Mouse (Mus musculus): ENCODE measurements around the gene Taco1. TPM values are rescaled to one million over a fixed set of nuclear protein-coding genes. Genes with fewer than 3 reads are reported as not detected.
"Not testable (repeated sequence)": the region's sequence is repeated elsewhere in the genome, so short reads cannot be mapped to it uniquely, and the experiment has no call there.

Gene Taco1
- 10 to 100 TPM; 18.0 to 20.2 TPM for total RNA-seq (2021)
- long read RNA-seq, experiment 1, partial matches to known transcripts, result 0 of 4 reads
- long read RNA-seq, experiment 1, other reads (novel, unspliced or antisense), result 1 of 4 reads
- long read RNA-seq, experiment 2, transcript Taco1-201 (5 exons, 1,383 nt), result major isoform, 5 of 6 reads
- long read RNA-seq, experiment 2, partial matches to known transcripts, result 0 of 6 reads
- long read RNA-seq, experiment 2, other reads (novel, unspliced or antisense), result 1 of 6 reads

- intact Hi-C loops (cut with DNase I), result no loop called here
- peak; percentile 47 for TF ChIP-seq CTCF (IDR thresholded peaks at IDR 0.05)
- DNase-seq (ENCODE audit: extremely low spot score in 1 of 2, low spot score in 2 of 2), result peak; percentile 93 to 95
Measured at GRCm38 (mm10) chr11:106065923-106066571, at the start of gene Taco1. Gene Taco1 (plus strand): TSS chr11:106066061.

GRCm38 (mm10) chr11:106016440-106016839 is 49.4 kb upstream of the Taco1 start:
- intact Hi-C loops (cut with DNase I), result loop anchor here (10.0 kb wide), 1 partner anchor 672 kb away; no protein-coding TSS in a partner anchor
- H3K27ac ChIP-seq, result no peak overlapping the region
- no peak overlapping the region for H3K4me3 ChIP-seq
- TF ChIP-seq CTCF (IDR thresholded peaks at IDR 0.05), result no peak
- DNase-seq (ENCODE audit: extremely low spot score in 1 of 2, low spot score in 2 of 2), result no peak

More at GRCm38 (mm10) chr11:106065923-106066571, at the start of gene Taco1:
- peak within 1 kb of the TSS; percentile 90 for H3K27ac ChIP-seq
- H3K4me3 ChIP-seq, result peak within 1 kb of the TSS; percentile 81

- Histone ChIP-seq H3K4me3 (peak overlapping the region; percentile 54), H3K27ac (peak overlapping the region; percentile 71)
- no peak for TF ChIP-seq CTCF (IDR thresholded peaks at IDR 0.05)
- peak; percentile 63 to 70 for DNase-seq (ENCODE audit: extremely low spot score in 1 of 2, low spot score in 2 of 2)
- intact Hi-C loops (cut with DNase I), result loop anchor here (5.0 kb wide), 1 partner anchor 78 kb away; no protein-coding TSS in a partner anchor
Measured at GRCm38 (mm10) chr11:106020051-106020763, 45.7 kb upstream of the Taco1 start.

GRCm38 (mm10) chr11:106025774-106026173 is 40.1 kb upstream of the Taco1 start:
- intact Hi-C loops (cut with DNase I), result loop anchor here (2.0 kb wide), 2 partner anchors 25 to 99 kb away; no protein-coding TSS in a partner anchor
- DNase-seq (ENCODE audit: extremely low spot score in 1 of 2, low spot score in 2 of 2), result no peak
- no peak for TF ChIP-seq CTCF (IDR thresholded peaks at IDR 0.05)
- Histone ChIP-seq H3K4me3 (no peak overlapping the region), H3K27ac (no peak overlapping the region)

GRCm38 (mm10) chr11:106026465-106027151 is 39.3 kb upstream of the Taco1 start:
- peak; percentile 89 for TF ChIP-seq CTCF (IDR thresholded peaks at IDR 0.05)
- intact Hi-C loops (cut with DNase I), result loop anchor here (2.0 kb wide), 2 partner anchors 26 to 100 kb away; no protein-coding TSS in a partner anchor

GRCm38 (mm10) chr11:106027607-106028006 is 38.3 kb upstream of the Taco1 start:
- TF ChIP-seq CTCF (IDR thresholded peaks at IDR 0.05), result no peak
- H3K27ac ChIP-seq, result no peak overlapping the region
- intact Hi-C loops (cut with DNase I), result loop anchor here (2.0 kb wide), 2 partner anchors 27 to 101 kb away; no protein-coding TSS in a partner anchor

More at GRCm38 (mm10) chr11:106026465-106027151, 39.3 kb upstream of the Taco1 start:
- DNase-seq (ENCODE audit: extremely low spot score in 1 of 2, low spot score in 2 of 2), result peak; percentile 71 to 73
- no peak overlapping the region for H3K4me3 ChIP-seq
- H3K27ac ChIP-seq, result no peak overlapping the region

GRCm38 (mm10) chr11:106032074-106032473 is 33.8 kb upstream of the Taco1 start:
- DNase-seq (ENCODE audit: extremely low spot score in 1 of 2, low spot score in 2 of 2); intact Hi-C loops (cut with DNase I); H3K27ac ChIP-seq: not testable (repeated sequence)
- peak overlapping the region; percentile 36 for H3K4me3 ChIP-seq

More at GRCm38 (mm10) chr11:106027607-106028006, 38.3 kb upstream of the Taco1 start:
- DNase-seq (ENCODE audit: extremely low spot score in 1 of 2, low spot score in 2 of 2), result no peak
- H3K4me3 ChIP-seq, result no peak overlapping the region

GRCm38 (mm10) chr11:106033491-106033919 is 32.4 kb upstream of the Taco1 start:
- Histone ChIP-seq H3K4me3 (no peak overlapping the region), H3K27ac (peak overlapping the region; percentile 66; the same call in 1 of the 2 replicates)
- no peak for DNase-seq (ENCODE audit: extremely low spot score in 1 of 2, low spot score in 2 of 2)
- no peak for TF ChIP-seq CTCF (IDR thresholded peaks at IDR 0.05)
- intact Hi-C loops (cut with DNase I), result no loop called here

- intact Hi-C loops (cut with DNase I), result loop anchor here (5.0 kb wide), 1 partner anchor 303 kb away; no protein-coding TSS in a partner anchor
- DNase-seq (ENCODE audit: extremely low spot score in 1 of 2, low spot score in 2 of 2), result no peak
- H3K27ac ChIP-seq, result no peak overlapping the region
- H3K4me3 ChIP-seq, result no peak overlapping the region
- no peak for TF ChIP-seq CTCF (IDR thresholded peaks at IDR 0.05)
Measured at GRCm38 (mm10) chr11:106034986-106035385, 30.9 kb upstream of the Taco1 start.

- TF ChIP-seq CTCF (IDR thresholded peaks at IDR 0.05), result no peak
- Histone ChIP-seq H3K27ac (peak within 1 kb of the TSS; percentile 93), H3K4me3 (peak within 1 kb of the TSS; percentile 73)
- peak; percentile 98 to 99 for DNase-seq (ENCODE audit: extremely low spot score in 1 of 2, low spot score in 2 of 2)
- intact Hi-C loops (cut with DNase I), result loop anchor here (5.0 kb wide), 1 partner anchor 304 kb away; no protein-coding TSS in a partner anchor
Measured at GRCm38 (mm10) chr11:106036548-106037417, 29.1 kb upstream of the Taco1 start, which contains the start of gene Dcaf7. Gene Dcaf7 (plus strand): TSS chr11:106036872.
